Mouse (Mus musculus): ENCODE data around the gene Plekha1. TPM values are rescaled to one million over a fixed set of nuclear protein-coding genes. Genes with fewer than 3 reads are reported as not detected.

Plekha1 gene
- total RNA-seq, 2 experiments from 2014 or later: 34.3 to 36.6 TPM

- DNase-seq: no peak
These were observed 5.6 kb upstream of the Plekha1 start for GRCm38 (mm10) chr7:130859926-130860325.

GRCm38 (mm10) chr7:130860721-130861142 is 4.8 kb upstream of the Plekha1 start:
- no peak for DNase-seq

- no peak for DNase-seq
These were observed 3.1 kb upstream of the Plekha1 start for GRCm38 (mm10) chr7:130862501-130862900.

GRCm38 (mm10) chr7:130864711-130865110 is 845 bp upstream of the Plekha1 start:
- DNase-seq: no peak

- no peak for DNase-seq
These were observed 1.1 kb downstream of the Plekha1 start for GRCm38 (mm10) chr7:130866640-130867039.

GRCm38 (mm10) chr7:130867256-130867655 is 1.7 kb downstream of the Plekha1 start:
- DNase-seq: no peak

GRCm38 (mm10) chr7:130884161-130884560 is 18.6 kb downstream of the Plekha1 start:
- DNase-seq: no peak

GRCm38 (mm10) chr7:130886246-130886645 is 20.7 kb downstream of the Plekha1 start:
- DNase-seq: no peak

- peak; percentile 37 to 45 for DNase-seq
These were observed 22.4 kb downstream of the Plekha1 start for GRCm38 (mm10) chr7:130887946-130888345.

GRCm38 (mm10) chr7:130890871-130891270 is 25.3 kb downstream of the Plekha1 start:
- no peak for DNase-seq

GRCm38 (mm10) chr7:130892973-130893372 is 27.4 kb downstream of the Plekha1 start:
- peak; percentile 57 to 68 for DNase-seq

- no peak for DNase-seq
These were observed 29.5 kb downstream of the Plekha1 start for GRCm38 (mm10) chr7:130894931-130895617.

- DNase-seq: no peak
These were observed 30.0 kb downstream of the Plekha1 start for GRCm38 (mm10) chr7:130895618-130895945.

- DNase-seq: no peak
These were observed 30.5 kb downstream of the Plekha1 start for GRCm38 (mm10) chr7:130896064-130896463.

- no peak for DNase-seq
These were observed 31.6 kb downstream of the Plekha1 start for GRCm38 (mm10) chr7:130897201-130897600.

- DNase-seq: no peak
These were observed 32.8 kb downstream of the Plekha1 start for GRCm38 (mm10) chr7:130898373-130898772.

GRCm38 (mm10) chr7:130900233-130900848 is 34.8 kb downstream of the Plekha1 start:
- no peak for DNase-seq

- no peak for DNase-seq
These were observed 37.4 kb downstream of the Plekha1 start for GRCm38 (mm10) chr7:130902929-130903328.

- DNase-seq: peak in 1 of 2 experiments; percentile 40
These were observed 38.0 kb downstream of the Plekha1 start for GRCm38 (mm10) chr7:130903505-130904074.

GRCm38 (mm10) chr7:130904571-130905365 is 39.2 kb downstream of the Plekha1 start:
- DNase-seq: no peak

- no peak for DNase-seq
These were observed 45.3 kb downstream of the Plekha1 start for GRCm38 (mm10) chr7:130910841-130911240.

GRCm38 (mm10) chr7:130914693-130915363 is 49.3 kb downstream of the Plekha1 start:
- DNase-seq: peak; percentile 43 to 67

Measured in heart, adult 18-20 months (tissue).